Mouse (Mus musculus) heart, adult 8-10 months (tissue): ENCODE measurements around the gene Clstn1. TPM values are rescaled to one million over a fixed set of nuclear protein-coding genes. Genes with fewer than 3 reads are reported as not detected.

Source experiments
- DNase-seq: peaks from one replicate; pipeline ENCODE4 v3.0.0; 2022; ENCODE audit warnings: low spot score
- total RNA-seq, 4 experiments: library from RNA; stranded (reverse); gene quantifications; 2 replicates each; pipeline ENCODE4 v1.2.4; 2022

Clstn1 gene
- total RNA-seq, 4 experiments from 2014 or later, result 85.3 to 96.5 (median 94.1) TPM

DNA sequence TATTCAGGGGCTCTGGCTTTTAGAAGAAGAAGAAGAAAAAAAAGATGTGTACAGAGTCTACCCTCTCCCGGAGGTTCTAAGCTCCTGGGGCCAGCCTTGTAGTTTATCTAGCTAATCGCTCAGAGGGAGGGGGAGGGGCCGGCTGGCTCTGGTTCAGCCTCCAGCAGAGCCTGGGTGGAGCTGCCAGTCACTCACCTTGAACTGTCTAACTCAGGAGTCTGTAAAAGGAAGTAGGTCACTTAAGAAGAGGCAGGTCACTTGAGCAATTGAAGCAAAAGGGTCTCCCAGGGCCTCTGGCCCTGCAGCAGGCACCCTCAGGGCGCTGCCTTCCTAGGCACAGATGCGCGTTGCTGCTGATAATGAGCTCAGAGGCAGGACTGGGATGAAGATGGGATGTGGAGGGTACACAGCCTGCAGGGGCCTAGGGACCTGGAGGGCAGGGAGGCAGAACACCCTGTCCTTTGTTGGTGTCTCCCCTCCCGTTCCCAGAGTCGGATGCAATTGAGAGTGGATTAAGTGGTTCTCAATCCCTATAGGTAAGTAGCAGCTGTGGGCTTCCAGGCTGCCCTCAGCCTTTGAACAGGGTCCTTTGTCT, 18.7 kb upstream of the Clstn1 start:
- DNase-seq, result no peak

DNA sequence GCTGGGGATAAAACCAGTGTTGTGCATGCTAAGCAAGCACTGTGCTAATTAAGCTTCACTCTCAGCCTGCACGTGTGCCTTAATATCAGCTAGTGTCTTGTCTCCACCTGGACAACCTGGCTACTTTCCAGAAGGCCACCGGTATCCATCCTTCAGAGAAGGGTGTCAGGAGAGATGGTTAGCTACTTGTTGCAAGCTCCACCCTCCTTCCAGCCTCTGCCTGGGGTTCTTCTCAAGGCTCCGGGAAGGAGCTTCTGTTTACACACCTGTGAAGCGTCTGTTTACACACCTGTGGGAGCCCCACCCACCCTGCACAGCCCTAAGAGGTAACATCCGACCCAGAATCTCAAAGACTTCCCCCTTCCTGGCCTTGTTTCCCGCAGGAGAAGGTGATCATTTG, 17.6 kb upstream of the Clstn1 start:
- DNase-seq, result no peak

DNA sequence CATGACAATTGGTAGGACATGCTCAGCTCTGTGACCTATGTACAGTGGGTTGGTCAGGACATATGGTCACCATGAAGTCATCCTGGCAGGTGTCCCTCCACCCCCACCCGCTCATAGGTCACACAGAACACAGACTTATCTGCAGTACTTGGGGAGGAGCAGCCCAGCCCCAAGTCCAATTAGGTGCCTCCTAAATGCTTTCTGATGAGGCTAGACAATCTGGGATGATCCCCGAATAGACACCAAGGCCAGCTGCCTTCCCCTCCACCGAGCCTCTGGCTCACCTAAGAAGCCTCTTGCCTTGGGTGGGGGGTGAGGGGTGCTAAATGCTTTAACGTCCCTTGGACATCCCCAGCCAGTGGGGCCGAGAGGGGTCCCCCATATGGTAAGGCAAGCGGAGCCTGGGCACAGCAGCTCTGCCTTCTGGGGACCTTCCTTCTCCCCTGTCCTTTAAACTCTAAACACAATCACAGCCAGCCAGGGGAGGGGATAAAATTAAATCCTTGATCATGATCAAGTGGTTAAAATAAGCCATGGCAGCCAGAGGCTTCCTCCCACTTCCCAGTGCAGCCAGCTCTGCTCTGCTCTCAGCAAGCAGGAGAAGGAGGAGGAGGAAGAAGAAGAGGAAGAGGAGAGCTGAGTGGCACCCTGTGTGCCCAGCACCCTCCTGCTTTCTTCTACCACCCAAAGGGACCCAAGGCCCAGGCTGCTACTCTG, 16.3 kb upstream of the Clstn1 start:
- no peak for DNase-seq

DNA sequence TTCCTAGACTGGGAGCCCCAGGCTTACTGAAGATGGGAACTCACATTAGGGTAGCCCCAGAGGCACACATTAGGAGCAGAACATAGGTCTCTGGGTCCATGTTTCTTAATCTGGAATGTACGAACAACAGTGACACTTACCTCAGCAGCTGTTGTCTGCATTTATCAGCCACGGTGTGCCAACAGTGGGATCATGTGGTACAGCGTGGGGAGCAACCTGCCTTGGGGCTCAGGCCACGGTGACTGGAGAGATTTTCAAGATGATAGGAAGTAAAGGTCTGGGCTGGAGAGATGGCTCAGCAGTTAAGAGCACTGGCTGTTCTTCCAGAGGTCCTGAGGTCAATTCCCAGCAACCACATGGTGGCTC, 15.8 kb upstream of the Clstn1 start:
- DNase-seq, result no peak

DNA sequence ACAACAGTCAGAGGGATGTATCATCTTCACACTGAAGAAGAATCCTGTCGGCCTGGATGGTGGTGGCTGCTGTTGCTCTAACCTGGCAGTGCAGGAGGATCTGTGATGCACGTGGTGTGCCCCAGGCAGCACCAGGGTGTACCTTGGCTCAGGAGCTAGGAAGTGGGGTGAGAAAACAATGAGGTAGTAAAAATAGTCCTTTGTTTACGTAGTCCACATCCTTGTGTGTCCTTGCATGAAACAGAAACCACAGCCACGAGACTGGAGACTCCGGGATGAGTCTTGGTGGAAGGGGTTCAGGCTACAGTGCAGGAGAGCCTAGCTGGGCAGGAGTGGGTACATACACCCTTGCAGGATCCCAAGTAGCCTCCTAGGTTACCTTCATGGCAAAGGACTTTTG, 15.1 kb upstream of the Clstn1 start:
- peak; percentile 60 for DNase-seq

DNA sequence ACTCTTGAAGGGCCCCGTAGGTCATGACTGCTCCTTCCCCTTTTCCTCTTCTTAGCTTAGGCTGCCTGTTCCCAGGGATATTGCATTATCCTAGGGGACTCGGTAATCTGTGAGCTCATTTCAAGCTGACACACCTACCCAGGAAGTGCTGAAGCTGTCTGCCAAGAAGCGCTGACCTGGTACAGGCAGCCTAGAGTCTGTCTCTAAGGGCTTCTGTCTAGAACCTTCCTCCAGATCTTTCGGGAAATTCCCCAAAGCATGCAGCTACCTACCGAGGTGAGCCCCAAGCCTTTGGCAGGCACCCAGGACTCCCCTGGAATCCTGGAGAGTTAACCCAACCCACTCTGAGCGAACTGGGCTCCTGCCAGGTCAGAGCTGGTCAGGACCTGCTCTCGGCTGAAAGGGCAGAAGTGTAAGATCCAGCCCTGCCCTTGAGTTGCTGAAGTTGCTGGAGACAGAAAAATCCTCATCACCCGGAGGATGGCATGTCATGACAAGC, 14.6 kb upstream of the Clstn1 start:
- peak; percentile 57 for DNase-seq

DNA sequence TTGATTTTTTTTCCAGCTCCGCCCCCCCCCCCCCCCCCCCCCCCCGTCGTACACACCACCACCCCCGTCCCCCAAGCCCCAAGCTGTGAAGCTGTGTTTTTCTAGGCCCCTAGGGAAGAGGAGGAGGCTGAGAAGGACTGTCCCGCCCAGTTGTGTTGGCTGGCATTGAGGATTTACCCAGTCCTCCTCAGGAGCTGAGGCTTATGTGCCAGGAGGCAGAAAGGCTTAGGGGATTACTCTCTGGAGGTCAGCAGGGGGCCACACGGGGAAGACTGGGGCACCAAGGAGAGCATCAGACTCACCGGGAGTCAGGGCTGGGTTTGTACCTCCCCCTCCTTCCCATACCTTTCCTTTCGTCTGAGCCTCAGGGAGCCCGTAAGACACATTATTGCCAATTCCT, 13.8 kb upstream of the Clstn1 start:
- no peak for DNase-seq

DNA sequence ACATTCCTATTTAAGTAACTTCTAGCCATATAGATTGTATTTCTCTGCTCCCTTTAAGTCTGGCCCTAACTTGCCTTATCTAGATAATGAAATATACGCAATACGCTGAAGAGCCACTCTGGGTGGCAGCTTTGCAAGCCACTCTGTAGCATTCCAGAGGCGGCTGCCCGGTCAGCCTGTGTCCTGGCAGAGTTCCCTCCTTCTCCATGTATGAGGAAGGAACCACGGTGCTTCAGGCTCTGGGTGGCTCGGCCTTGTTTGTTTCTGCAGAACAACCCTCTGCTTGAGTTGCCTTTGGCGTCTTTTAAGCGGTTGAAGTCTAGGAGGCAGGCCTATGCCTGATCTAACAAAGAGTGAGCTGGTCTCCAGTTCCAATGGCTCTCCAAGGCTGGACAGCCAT, 13.4 kb upstream of the Clstn1 start:
- DNase-seq, result no peak

DNA sequence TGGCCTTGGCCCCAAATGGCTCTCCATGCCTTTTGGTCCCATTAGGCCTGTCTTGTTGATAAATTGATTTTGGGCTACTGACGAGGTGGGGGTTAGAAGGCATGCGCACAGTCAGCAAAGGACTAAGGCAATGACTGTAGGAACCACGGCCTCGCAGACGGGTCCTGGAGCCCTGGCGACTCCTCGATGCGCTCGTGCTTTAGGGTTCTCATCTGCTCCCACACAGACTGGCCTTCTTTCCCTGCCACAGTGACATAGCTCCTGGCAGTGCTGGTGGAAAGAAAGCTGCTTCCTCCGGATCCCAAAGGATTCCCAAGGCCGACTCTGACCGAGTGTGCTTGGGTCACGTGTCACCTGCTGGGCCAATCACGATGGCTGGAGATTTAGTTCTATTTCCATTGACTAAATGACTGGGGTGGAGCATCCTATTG, 11.9 kb upstream of the Clstn1 start:
- DNase-seq, result peak; percentile 76

DNA sequence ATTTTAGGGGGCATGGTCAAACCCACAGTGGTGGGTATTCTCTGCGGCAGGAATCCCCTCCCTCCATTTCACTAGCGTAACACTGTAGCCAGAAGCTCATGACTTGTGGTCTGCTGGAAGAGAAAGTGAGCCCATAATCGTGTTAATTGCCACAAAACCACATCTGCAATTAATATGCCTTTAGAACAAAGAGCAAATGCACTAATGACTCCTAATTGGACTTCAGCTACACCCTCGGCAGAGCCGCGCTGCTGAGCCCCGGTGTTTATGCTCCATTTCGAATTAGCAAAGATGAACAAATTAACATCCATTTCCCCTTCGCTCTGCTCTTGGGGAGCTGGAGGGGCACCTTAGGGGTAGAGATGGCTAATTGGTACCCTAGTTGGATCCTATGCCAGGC, 10.2 kb upstream of the Clstn1 start:
- no peak for DNase-seq

DNA sequence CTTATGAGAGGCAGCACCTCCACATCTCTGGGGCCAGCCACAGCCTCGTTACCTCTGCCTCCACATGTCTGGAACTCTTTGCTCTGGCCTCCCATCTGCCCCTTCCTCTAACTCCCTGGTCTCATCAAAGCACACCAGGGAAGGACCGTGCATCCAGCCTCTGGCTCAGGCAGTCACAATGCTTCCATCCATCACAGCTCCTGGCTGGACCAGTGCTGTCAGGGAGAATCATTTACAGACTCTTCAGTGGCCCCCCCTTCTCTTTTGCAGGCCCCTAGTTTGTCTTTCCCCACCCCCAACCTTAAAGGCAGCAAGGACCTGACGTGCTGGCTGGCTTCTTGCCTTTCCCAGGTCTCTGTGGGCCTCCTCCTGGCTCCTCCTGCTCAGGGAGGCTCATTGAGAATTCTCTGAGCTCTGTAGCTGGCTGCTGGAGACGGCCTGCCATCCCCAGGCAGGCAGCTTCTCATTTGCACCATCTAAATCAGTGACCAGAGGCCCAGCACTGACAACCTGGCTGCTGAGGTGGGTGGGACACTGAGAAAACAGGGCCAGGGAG, 9.2 kb upstream of the Clstn1 start:
- no peak for DNase-seq

DNA sequence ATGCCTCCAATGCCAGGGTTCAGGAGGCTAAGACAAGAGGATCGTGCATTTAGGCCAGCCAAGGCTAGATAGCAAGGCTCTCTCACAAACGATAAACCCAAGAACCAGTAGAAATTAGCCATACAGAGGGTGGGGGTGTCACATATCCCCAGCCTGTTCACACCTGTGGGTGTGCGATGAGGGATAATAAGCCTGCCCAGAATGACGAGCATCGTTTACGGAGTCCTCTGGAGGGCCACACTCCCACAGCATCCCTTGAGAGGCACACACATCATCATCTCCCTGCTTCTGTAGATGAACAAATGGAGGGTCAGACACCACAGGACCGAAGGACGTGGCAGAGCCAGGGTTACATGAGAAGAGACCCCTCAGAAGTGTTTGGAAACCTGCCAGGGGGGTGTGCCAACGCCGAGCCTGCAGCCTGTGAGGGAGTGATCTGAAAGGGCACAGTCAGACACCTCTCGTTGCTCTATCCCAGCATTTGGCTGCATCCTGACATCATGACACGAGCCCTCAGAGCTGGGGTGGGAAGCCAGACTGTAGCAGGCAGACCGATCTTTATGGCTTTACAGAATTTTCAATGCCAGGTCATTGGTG, 8.1 kb upstream of the Clstn1 start:
- DNase-seq, result no peak

DNA sequence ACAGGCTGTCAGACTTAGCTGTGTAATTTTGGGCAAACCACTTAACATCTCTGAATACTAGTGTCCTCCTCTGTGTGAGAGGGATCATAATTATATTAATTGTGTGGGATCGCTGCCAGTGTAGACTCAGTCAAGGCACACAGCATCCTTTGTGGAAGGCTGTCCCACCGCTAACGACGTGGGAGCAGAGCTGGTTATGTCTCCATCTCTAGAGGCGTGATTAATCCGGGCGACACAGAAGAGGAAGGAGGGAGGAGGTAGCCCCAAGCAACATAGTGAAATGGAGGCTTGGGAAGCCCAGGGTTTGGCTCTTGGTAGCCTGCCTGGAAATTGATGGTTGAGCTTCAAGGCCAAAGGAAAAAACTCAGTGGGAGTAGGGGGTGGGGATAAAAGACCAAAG, 7.4 kb upstream of the Clstn1 start:
- no peak for DNase-seq

DNA sequence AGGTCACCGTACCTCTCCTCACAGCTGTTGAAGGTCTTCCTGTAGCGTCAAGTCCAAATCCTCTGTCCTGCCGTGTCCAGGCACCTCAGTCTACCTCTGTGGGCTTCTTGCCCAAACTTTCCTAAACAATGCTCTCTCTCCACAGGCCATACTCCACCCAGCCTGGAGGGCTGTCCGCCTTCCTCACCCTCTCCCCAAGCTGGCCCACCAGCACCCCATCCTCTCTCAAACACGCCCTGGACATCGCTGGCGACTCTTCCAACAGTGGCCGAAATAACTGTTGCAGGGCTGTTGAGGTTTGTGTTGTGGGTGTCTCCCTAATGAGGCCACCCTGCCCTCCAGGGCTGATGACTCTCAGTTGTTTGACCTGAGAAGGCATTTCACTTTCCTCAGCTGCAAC, 1.0 kb upstream of the Clstn1 start:
- no peak for DNase-seq

DNA sequence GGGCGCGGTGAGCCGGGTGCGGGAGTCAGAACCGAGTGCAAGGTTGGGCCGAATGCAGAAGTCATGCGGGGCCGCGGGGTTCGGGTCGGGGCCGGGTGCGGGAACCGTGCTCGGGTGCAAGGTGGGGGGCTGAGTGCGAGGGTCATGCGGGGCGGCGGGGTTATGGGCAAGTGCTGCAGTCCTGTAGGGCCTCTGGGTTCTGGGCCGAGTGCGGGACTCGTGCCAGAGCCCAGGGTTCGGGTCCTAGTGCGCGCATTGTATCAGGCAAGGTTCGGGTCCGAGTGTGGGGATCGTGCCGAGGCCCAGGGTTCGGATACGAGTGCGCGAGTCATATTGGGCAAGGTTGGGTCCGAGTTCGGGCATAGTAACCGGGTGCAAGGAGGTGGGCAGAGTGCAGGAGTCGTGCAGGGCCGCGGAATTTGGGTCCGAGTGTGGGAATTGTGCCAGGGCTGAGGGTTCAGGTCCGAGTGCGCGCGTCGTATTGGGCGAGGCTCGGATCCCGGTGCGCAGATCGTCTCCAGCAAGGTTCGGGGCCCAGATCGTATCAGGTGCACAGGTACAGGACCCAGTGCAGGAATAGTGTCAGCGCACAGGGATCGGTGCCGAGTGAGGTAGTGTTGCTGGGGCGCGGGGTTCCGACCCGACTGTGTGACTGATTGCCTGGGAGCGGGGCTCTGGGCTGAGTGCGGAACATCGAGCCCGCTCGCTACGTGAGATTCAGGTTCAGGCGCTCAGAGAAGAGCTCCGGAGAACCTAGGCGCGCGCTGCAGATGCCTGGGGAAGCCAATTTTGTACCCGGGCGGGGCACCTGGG, 721 bp downstream of the Clstn1 start:
- DNase-seq, result no peak

DNA sequence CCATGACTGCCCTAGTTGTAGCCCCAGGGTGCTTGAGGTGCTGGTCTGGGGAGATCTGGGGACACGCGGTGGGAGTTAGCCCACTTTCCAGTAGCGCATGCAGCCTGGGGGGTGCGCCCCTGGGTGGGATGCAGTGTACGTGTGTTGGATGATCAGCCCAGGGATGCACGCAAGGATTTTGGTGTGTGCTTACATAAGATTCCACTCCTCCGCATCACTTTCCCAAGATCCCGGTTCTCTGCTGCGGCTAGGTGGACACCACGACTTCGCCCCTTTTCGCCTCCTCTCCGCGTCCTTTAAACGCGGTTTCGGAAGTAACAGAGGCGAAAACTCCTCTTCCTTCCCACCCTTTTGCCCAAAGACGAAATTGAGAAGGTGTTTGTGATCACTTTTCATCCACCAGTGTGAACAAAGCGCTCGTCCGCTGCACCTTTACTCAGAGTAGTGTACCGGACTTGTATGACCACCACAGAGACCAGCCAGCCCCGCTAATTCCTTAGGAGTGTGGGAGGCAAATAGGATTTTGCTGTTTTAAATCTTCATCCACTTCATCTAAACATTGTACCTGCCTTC, 1.4 kb downstream of the Clstn1 start:
- no peak for DNase-seq

DNA sequence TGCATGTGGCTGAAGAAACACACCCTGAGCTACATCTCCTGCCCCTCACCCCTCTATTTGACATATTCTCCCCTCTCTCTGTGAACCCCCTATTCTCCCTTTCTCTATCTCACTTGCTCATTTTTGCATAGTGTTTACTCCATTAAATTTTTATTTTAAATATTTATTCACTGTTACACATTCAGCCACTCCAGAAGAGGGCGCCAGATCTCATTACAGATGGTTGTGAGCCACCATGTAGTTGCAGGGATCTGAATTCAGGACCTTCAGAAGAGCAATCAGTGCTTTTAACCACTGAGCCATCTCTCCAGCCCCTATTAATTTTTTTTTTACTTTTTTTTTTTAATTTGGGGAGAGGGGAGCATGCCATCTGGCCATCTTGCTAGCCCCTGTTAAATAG, 3.9 kb downstream of the Clstn1 start:
- no peak for DNase-seq

DNA sequence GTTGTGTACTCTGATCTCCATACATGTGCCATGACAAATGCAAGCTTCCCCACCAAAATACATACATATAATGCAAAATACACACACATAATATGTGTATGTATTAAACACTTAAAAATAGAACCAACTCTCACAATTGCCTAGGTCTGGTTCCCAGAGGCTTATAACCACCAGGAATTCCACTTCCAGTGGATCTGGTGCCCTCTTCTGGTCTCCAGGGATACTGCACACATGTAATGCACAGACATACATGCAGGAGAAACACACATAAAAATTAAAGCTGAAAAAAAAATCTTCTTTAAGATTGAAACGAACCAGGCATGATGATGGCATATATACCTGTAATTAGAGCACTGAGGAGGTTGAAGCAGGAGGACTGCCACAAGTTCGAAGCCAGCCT, 5.2 kb downstream of the Clstn1 start:
- DNase-seq, result no peak

DNA sequence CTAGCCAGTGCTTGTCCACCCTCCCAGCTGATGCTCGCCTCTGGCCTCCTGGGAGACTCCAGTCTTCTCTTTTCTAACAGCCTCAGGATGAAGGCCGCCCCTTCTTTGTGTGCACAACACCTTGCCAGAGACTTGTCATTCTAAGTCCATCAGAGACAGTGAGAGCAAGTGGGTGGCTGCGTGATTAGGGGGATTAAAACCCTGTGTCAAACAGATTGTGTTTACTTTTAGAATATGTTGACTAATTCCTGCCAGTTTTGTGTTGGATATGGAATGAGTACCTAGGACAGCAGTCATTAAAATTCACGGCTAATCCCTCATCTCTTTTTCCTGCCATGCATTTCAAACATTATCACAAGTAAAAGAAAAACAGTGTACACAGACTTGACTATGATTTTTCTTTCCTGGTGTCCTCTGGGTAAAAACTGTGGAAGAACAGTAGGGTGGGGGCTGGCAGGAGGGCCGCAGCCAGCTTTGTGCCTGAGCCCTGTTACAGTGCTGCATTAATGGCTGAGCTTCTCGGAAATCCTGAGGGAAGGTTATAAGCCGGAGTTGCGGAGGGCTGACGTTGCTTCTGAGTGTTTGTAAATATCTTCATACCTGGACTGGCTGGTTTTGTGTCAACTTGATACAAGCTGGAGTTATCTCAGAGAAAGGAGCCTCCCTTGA, 8.8 kb downstream of the Clstn1 start:
- no peak for DNase-seq

DNA sequence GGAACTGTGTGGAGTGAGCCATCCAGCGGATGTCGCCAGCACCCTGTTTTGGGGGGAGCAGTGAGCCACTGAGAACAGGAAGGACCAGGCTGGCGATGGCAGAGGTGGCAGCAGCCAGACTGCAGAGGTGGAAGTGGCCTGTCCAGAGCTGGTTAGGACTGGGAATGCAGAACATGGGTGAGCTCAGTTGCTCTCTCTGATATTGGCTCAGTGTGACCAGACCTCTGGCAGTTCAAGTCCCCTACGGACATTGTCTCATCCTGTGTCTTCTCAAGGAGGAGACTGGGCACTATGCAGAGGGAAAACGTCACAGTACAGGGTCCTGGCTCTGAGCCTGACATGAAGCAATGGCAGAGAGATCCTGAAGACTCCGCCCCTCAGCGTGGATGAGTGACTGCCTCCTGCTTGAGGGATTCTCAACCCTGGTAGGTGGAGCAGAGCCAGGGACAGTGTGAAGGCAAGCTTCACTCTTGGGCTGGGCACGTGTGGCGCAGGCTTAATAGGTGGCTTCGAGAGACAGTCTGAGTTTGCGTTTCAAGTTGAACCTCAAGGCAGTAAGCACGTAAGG, 11.5 kb downstream of the Clstn1 start:
- no peak for DNase-seq

DNA sequence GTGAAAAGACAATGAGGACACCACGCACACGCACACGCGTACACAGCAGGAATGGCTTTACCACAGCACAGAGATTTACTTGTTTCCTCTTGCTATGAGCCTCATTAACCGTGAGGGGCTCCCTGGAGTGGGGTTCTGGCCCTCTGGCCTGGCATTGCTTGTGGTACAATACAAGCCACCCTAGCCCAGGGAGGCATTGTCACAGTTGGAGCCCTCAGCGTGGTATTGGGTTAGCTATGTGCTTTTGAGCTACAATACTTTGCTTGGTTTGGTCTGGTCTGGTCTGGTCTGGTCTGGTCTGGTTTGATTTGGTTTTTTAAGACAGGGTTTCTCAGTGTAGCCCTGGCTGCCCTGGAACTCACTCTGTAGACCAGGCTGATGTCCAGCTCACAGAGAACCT, 13.3 kb downstream of the Clstn1 start:
- DNase-seq, result no peak
